Mouse (Mus musculus) ES-E14 (cell line): Measurements from ENCODE around the gene Pcif1. TPM values are rescaled to one million over a fixed set of nuclear protein-coding genes. Genes with fewer than 3 reads are reported as not detected.

Source experiments
- DNase-seq: peaks from one replicate; pipeline ENCODE4 v3.0.0-alpha.2; 2013; ENCODE audit warnings: low read depth, low spot score
- H3K27ac ChIP-seq: 2 replicates; pipeline ENCODE4 v1.5.1; 2012; ENCODE audit warnings: low read depth, mild to moderate bottlenecking, low read length, moderate library complexity, mixed read lengths; ENCODE audit not compliant: poor library complexity, insufficient read depth, severe bottlenecking
- H3K36me3 ChIP-seq: 2 replicates; pipeline ENCODE4 v1.6.1; 2012; ENCODE audit warnings: mild to moderate bottlenecking, low read length, moderate library complexity, mixed read lengths; ENCODE audit not compliant: control insufficient read depth, poor library complexity, insufficient read depth, severe bottlenecking
- H3K4me1 ChIP-seq, 2 experiments: fragments of 150-350 bp in 1 of 2; sonication (generic) in 1 of 2; 2 replicates each; pipeline ENCODE4 v1.6.1; 2012; ENCODE audit warnings: low read length in 2 of 2, mild to moderate bottlenecking in 1 of 2, mixed read lengths in 1 of 2; ENCODE audit not compliant: control insufficient read depth in 2 of 2, insufficient read depth in 2 of 2, poor library complexity in 1 of 2
- H3K4me3 ChIP-seq, 2 experiments: fragments of 150-350 bp in 1 of 2; sonication (generic) in 1 of 2; 2 replicates each; pipeline ENCODE4 v1.5.1; 2012; ENCODE audit warnings: low read length in 2 of 2, low read depth in 1 of 2, mild to moderate bottlenecking in 1 of 2, mixed read lengths in 1 of 2; ENCODE audit not compliant: insufficient read depth in 1 of 2, poor library complexity in 1 of 2, severe bottlenecking in 1 of 2
- H3K9ac ChIP-seq: 2 replicates; pipeline ENCODE4 v1.6.1; 2012; ENCODE audit warnings: low read depth, mild to moderate bottlenecking, low read length, mixed read lengths; ENCODE audit not compliant: poor library complexity, insufficient read depth, severe bottlenecking
- H3K9me3 ChIP-seq: fragments of 150-350 bp; sonication (generic); 2 replicates; pipeline ENCODE4 v1.6.1; 2012; ENCODE audit warnings: low read depth, mild to moderate bottlenecking, low read length; ENCODE audit not compliant: control insufficient read depth, insufficient read depth
- CHD2 ChIP-seq: IDR thresholded peaks from 2 replicates; pipeline ENCODE4 v1.6.1; 2014; ENCODE audit warnings: mild to moderate bottlenecking, low read depth, low read length, inconsistent platforms
- HCFC1 ChIP-seq: IDR thresholded peaks from 2 replicates; pipeline ENCODE4 v1.6.1; 2012; ENCODE audit warnings: low read length, inconsistent platforms, borderline replicate concordance; ENCODE audit not compliant: insufficient read depth
- MAFK ChIP-seq: IDR thresholded peaks from 2 replicates; pipeline ENCODE4 v1.6.1; 2014; ENCODE audit warnings: mild to moderate bottlenecking, low read depth, low read length, inconsistent platforms; ENCODE audit not compliant: insufficient read depth
- ZC3H11A ChIP-seq: IDR thresholded peaks from 2 replicates; pipeline ENCODE4 v1.6.1; 2012; ENCODE audit warnings: low read depth, mild to moderate bottlenecking, inconsistent platforms, low read length, borderline replicate concordance
- ZNF384 ChIP-seq: IDR thresholded peaks from 2 replicates; pipeline ENCODE4 v1.6.1; 2012; ENCODE audit warnings: low read depth, low read length, inconsistent platforms
- in situ Hi-C, 2 experiments: fragments of 600-800 bp; cut with MboI; formaldehyde crosslinking; loops; one replicate each; pipeline ENCODE4 v1.15.1; 2025; ENCODE audit warnings: low sequenced_read_pairs in 2 of 2, inconsistent platforms in 1 of 2; ENCODE audit not compliant: unreplicated experiment in 2 of 2
- total RNA-seq: library from RNA; depleted of rRNA; stranded (reverse); fragments of 300-350 nt; gene quantifications from 2 replicates; pipeline ENCODE4 v1.2.3, GENCODE M21; 2012

Pcif1 gene
- total RNA-seq, 1 experiment: 30.4 TPM

- DNase-seq: no peak
- peaks cover 2 to 9% of the 10 kb centered on the region in 2 experiments; a peak in 2 of 4 replicates for H3K4me1 ChIP-seq
- in situ Hi-C loops: no loop called here
- H3K9ac ChIP-seq: no peak overlapping the region
- TF ChIP-seq ZNF384 (no peak), ZC3H11A (no peak), MAFK (no peak), CHD2 (no peak), HCFC1 (no peak)
- peaks cover 47% of the 10 kb centered on the region for H3K36me3 ChIP-seq
- no peak overlapping the region for H3K27ac ChIP-seq
- H3K9me3 ChIP-seq: no peaks in the 10 kb centered on the region
- no peak overlapping the region for H3K4me3 ChIP-seq
These were observed 28.9 kb downstream of the Pcif1 start for GRCm38 (mm10) chr2:164908011-164908410.

- TF ChIP-seq ZNF384 (no peak), MAFK (no peak)
- DNase-seq: no peak
- H3K9me3 ChIP-seq: no peaks in the 10 kb centered on the region
- in situ Hi-C loops: no loop called here
- H3K36me3 ChIP-seq: peaks cover 40% of the 10 kb centered on the region
- peaks cover 4 to 14% of the 10 kb centered on the region in 2 experiments; a peak in 2 of 4 replicates for H3K4me1 ChIP-seq
- no peak overlapping the region for H3K27ac ChIP-seq
- H3K9ac ChIP-seq: no peak overlapping the region
- H3K4me3 ChIP-seq: no peak overlapping the region
These were observed 30.0 kb downstream of the Pcif1 start for GRCm38 (mm10) chr2:164909100-164909499.

- TF ChIP-seq HCFC1 (no peak), ZNF384 (no peak), ZC3H11A (no peak), MAFK (no peak)
- no peak overlapping the region for H3K27ac ChIP-seq
- no peak overlapping the region for H3K9ac ChIP-seq
- peaks cover 4 to 14% of the 10 kb centered on the region in 2 experiments; a peak in 2 of 4 replicates for H3K4me1 ChIP-seq
- peak overlapping the region in 1 of 2 experiments; percentile 92; a peak in 1 of 4 replicates for H3K4me3 ChIP-seq
- H3K9me3 ChIP-seq: no peaks in the 10 kb centered on the region
- peaks cover 36% of the 10 kb centered on the region for H3K36me3 ChIP-seq
- in situ Hi-C loops: no loop called here
- no peak for DNase-seq
These were observed 30.4 kb downstream of the Pcif1 start for GRCm38 (mm10) chr2:164909542-164909941.

GRCm38 (mm10) chr2:164910360-164911061, 31.4 kb downstream of the Pcif1 start:
- H3K9ac ChIP-seq: peak overlapping the region; percentile 81
- DNase-seq: no peak
- in situ Hi-C loops: no loop called here
- peak overlapping the region; percentile 99 for H3K27ac ChIP-seq
- no peak for TF ChIP-seq ZNF384
- no peak for TF ChIP-seq ZC3H11A
- no peak for TF ChIP-seq MAFK
- no peak for TF ChIP-seq HCFC1
- TF ChIP-seq CHD2: no peak
- peaks cover 31% of the 10 kb centered on the region for H3K36me3 ChIP-seq
- H3K9me3 ChIP-seq: no peaks in the 10 kb centered on the region
- peaks cover 4 to 14% of the 10 kb centered on the region in 2 experiments; a peak in 2 of 4 replicates for H3K4me1 ChIP-seq
- H3K4me3 ChIP-seq: peak overlapping the region; percentile 92 to 96
